Mouse (Mus musculus) liver, embryonic 16.5 days (tissue): ENCODE results near the gene Nkd1. TPM values are rescaled to one million over a fixed set of nuclear protein-coding genes. Genes with fewer than 3 reads are reported as not detected.

Experiments
- polyA plus RNA-seq: library from polyadenylated mRNA; unstranded; fragments of >200 nt; fragmentation: Nextera tagmentation; extraction: Ambion mirVana; gene quantifications from 2 replicates; pipeline ENCODE4 v1.2.1, GENCODE M21; 2015

Gene Nkd1
- polyA plus RNA-seq, 1 experiment from 2014 or later: 1.9 TPM

Other genes with a start within 250 kb of the Nkd1 start
- 18.5 and 19.8 TPM in 2 replicates for gene Adcy7, start 249.0 kb upstream of the Nkd1 start, polyA plus RNA-seq
- 23.7 and 23.8 TPM in 2 replicates for gene Brd7, start 159.2 kb upstream of the Nkd1 start, polyA plus RNA-seq
- gene Snx20, start 114.8 kb downstream of the Nkd1 start, polyA plus RNA-seq: 3.2 and 4.0 TPM in 2 replicates
- gene Nod2, start 126.0 kb downstream of the Nkd1 start, polyA plus RNA-seq: 0.05 and 0.12 TPM in 2 replicates
- 5.9 and 6.5 TPM in 2 replicates for gene Cyld, start 175.7 kb downstream of the Nkd1 start, polyA plus RNA-seq